Mouse (Mus musculus) inflammation-experienced regulatory T-cells, adult 6 months (primary cell): ENCODE data around the gene Nr4a1. TPM values are rescaled to one million over a fixed set of nuclear protein-coding genes. Genes with fewer than 3 reads are reported as not detected.

ENCODE experiments used
- ATAC-seq: one replicate; pipeline ENCODE4 v1.8.0; 2017
- polyA plus RNA-seq, 3 experiments: library from polyadenylated mRNA; unstranded; fragments of 100-300 nt; shearing (Covaris generic); gene quantifications; one replicate each; pipeline ENCODE4 v1.2.1; 2017

Nr4a1 gene
- polyA plus RNA-seq, 3 experiments from 2014 or later, result 46.4 to 73.4 (median 68.3) TPM

- no peak for ATAC-seq
These were observed 63.1 kb downstream of the Nr4a1 start for GRCm38 (mm10) chr15:101316913-101317813.

- ATAC-seq, result no peak
These were observed 63.9 kb downstream of the Nr4a1 start for GRCm38 (mm10) chr15:101317814-101318500.

- ATAC-seq, result no peak
These were observed 65.1 kb downstream of the Nr4a1 start for GRCm38 (mm10) chr15:101318889-101319765.

- no peak for ATAC-seq
These were observed 66.0 kb downstream of the Nr4a1 start for GRCm38 (mm10) chr15:101320010-101320617.

GRCm38 (mm10) chr15:101320618-101321041, 66.6 kb downstream of the Nr4a1 start:
- ATAC-seq, result no peak

GRCm38 (mm10) chr15:101321126-101321525, 67.1 kb downstream of the Nr4a1 start:
- ATAC-seq, result no peak

GRCm38 (mm10) chr15:101322106-101322505, 68.0 kb downstream of the Nr4a1 start:
- ATAC-seq, result no peak

GRCm38 (mm10) chr15:101322640-101323039, 68.6 kb downstream of the Nr4a1 start:
- no peak for ATAC-seq

- no peak for ATAC-seq
These were observed 69.4 kb downstream of the Nr4a1 start for GRCm38 (mm10) chr15:101323511-101323910.

Other genes starting within 250 kb of the Nr4a1 start
- gene Gm47841, start 206.9 kb upstream of the Nr4a1 start, polyA plus RNA-seq, result not detected
- gene Fignl2, start 175.7 kb upstream of the Nr4a1 start, polyA plus RNA-seq, result not detected
- gene Ankrd33, start 138.5 kb upstream of the Nr4a1 start, polyA plus RNA-seq, result not detected
- gene Acvrl1, start 125.7 kb upstream of the Nr4a1 start, polyA plus RNA-seq, result 1 to 10 TPM in 1 of 3 experiments, under 1 TPM in 1, not detected in 1; 0.86 to 1.9 TPM
- gene Acvr1b, start 80.2 kb upstream of the Nr4a1 start, polyA plus RNA-seq, result 1 to 10 TPM in 2 of 3 experiments, under 1 TPM in 1; 0.53 to 4.0 (median 3.6) TPM
- under 1 TPM; 0.18 to 0.50 (median 0.28) TPM for gene Grasp, start 30.1 kb upstream of the Nr4a1 start, polyA plus RNA-seq
- 10 to 100 TPM; 39.9 to 53.6 (median 47.8) TPM for gene Atg101, start 30.0 kb downstream of the Nr4a1 start, polyA plus RNA-seq
- under 1 TPM in 1 of 3 experiments, not detected in 2; 0.70 TPM for gene 6030408B16Rik, start 38.9 kb downstream of the Nr4a1 start, polyA plus RNA-seq
- under 1 TPM in 1 of 3 experiments, not detected in 2; 0.16 TPM for gene Krt80, start 115.9 kb downstream of the Nr4a1 start, polyA plus RNA-seq
- under 1 TPM in 1 of 3 experiments, not detected in 2; 0.09 TPM for gene Krt7, start 156.8 kb downstream of the Nr4a1 start, polyA plus RNA-seq
- 1 to 10 TPM in 1 of 3 experiments, under 1 TPM in 2; 0.36 to 1.6 (median 0.87) TPM for gene Krt87, start 184.5 kb downstream of the Nr4a1 start, polyA plus RNA-seq
- not detected for gene Krt88, start 193.5 kb downstream of the Nr4a1 start, polyA plus RNA-seq
- not detected for gene Krt81, start 209.5 kb downstream of the Nr4a1 start, polyA plus RNA-seq
- gene Krt86, start 219.2 kb downstream of the Nr4a1 start, polyA plus RNA-seq, result under 1 TPM in 1 of 3 experiments, not detected in 2; 0.21 TPM
- 10 to 100 TPM in 2 of 3 experiments, 1 to 10 TPM in 1; 5.2 to 26.1 (median 13.0) TPM for gene Krt83, start 237.2 kb downstream of the Nr4a1 start, polyA plus RNA-seq